Mouse (Mus musculus): ENCODE measurements at regions not wholly inside any gene's neighbourhood (a gene's known extent, or its start where the extent isn't known, plus 50 kb on each side); places are given as distances from the start of the nearest gene placed in this dataset.

Small RNAs in the stretch of these regions (microRNA-seq; reads per million reads assigned to microRNA genes)
- gene Gm24587 = 0 reads per million in 2 experiments
- gene Mir3966 = 0 reads per million in 2 experiments

All from layer of hippocampus, postnatal 10 days (tissue).